Mouse (Mus musculus): ENCODE results near the gene Vapa. TPM values are rescaled to one million over a fixed set of nuclear protein-coding genes. Genes with fewer than 3 reads are reported as not detected.

The Vapa gene
- total and polyA plus RNA-seq, 2 experiments from 2014 or later, result 97.4 to 296 TPM

- TF ChIP-seq CTCF (IDR thresholded peaks at IDR 0.05; ENCODE audit: low read depth), result no peak
- Histone ChIP-seq H3K9ac (replicated peaks; ENCODE audit: low read length) (no peak overlapping the region), H3K4me3 (ENCODE audit: low read length) (no peak overlapping the region), H3K36me3 (ENCODE audit: insufficient read depth, low read length) (no peaks in the 10 kb centered on the region), H3K27me3 (ENCODE audit: insufficient read depth, low read length) (no peaks in the 10 kb centered on the region), H3K4me2 (ENCODE audit: low read depth, low read length) (no peak overlapping the region), H3K9me3 (ENCODE audit: low read length) (no peaks in the 10 kb centered on the region), H3K4me1 (ENCODE audit: insufficient read depth, low read length) (no peaks in the 10 kb centered on the region), H3K27ac (no peak overlapping the region)
- DNase-seq (ENCODE audit: low spot score), result no peak
- ATAC-seq, result no peak
- WGBS, result 75% methylated on average over 6 of the region's 6 CpGs
Observed at GRCm38 (mm10) chr17:65561361-65562015, 51.9 kb downstream of the Vapa start.

GRCm38 (mm10) chr17:65559273-65559672 is 54.1 kb downstream of the Vapa start:
- Histone ChIP-seq H3K9ac (replicated peaks; ENCODE audit: low read length) (no peak overlapping the region), H3K4me3 (ENCODE audit: low read length) (no peak overlapping the region), H3K4me2 (ENCODE audit: low read depth, low read length) (no peak overlapping the region), H3K4me1 (ENCODE audit: insufficient read depth, low read length) (no peaks in the 10 kb centered on the region), H3K27me3 (ENCODE audit: insufficient read depth, low read length) (no peaks in the 10 kb centered on the region), H3K27ac (no peak overlapping the region), H3K36me3 (ENCODE audit: insufficient read depth, low read length) (no peaks in the 10 kb centered on the region), H3K9me3 (ENCODE audit: low read length) (no peaks in the 10 kb centered on the region)
- DNase-seq (ENCODE audit: low spot score), result no peak
- WGBS, result 48% methylated on average over 5 of the region's 5 CpGs
- peak; percentile 71 for TF ChIP-seq CTCF (IDR thresholded peaks at IDR 0.05; ENCODE audit: low read depth)
- peak; percentile 39 for ATAC-seq

- Histone ChIP-seq H3K36me3 (ENCODE audit: insufficient read depth, low read length) (no peaks in the 10 kb centered on the region), H3K27me3 (ENCODE audit: insufficient read depth, low read length) (no peaks in the 10 kb centered on the region), H3K4me1 (ENCODE audit: insufficient read depth, low read length) (no peaks in the 10 kb centered on the region), H3K27ac (no peak overlapping the region), H3K9ac (replicated peaks; ENCODE audit: low read length) (no peak overlapping the region), H3K9me3 (ENCODE audit: low read length) (no peaks in the 10 kb centered on the region), H3K4me3 (ENCODE audit: low read length) (no peak overlapping the region), H3K4me2 (ENCODE audit: low read depth, low read length) (no peak overlapping the region; the same call in 1 of the 2 replicates)
- WGBS, result 49% methylated on average over 9 of the region's 9 CpGs
- ATAC-seq, result peak; percentile 19; the same call in 1 of the 2 replicates
- DNase-seq (ENCODE audit: low spot score), result no peak
- no peak for TF ChIP-seq CTCF (IDR thresholded peaks at IDR 0.05; ENCODE audit: low read depth)
Observed at GRCm38 (mm10) chr17:65558788-65559187, 54.6 kb downstream of the Vapa start.

GRCm38 (mm10) chr17:65558217-65558616 is 55.1 kb downstream of the Vapa start:
- WGBS, result 46% methylated on average over 9 of the region's 9 CpGs
- DNase-seq (ENCODE audit: low spot score) (peak; percentile 76), ATAC-seq (peak; percentile 55)
- no peak overlapping the region for H3K4me3 ChIP-seq (ENCODE audit: low read length)
- H3K4me1 ChIP-seq (ENCODE audit: insufficient read depth, low read length), result no peaks in the 10 kb centered on the region
- no peaks in the 10 kb centered on the region for H3K36me3 ChIP-seq (ENCODE audit: insufficient read depth, low read length)
- H3K4me2 ChIP-seq (ENCODE audit: low read depth, low read length), result no peak overlapping the region; the same call in 1 of the 2 replicates
- no peak overlapping the region for H3K27ac ChIP-seq
- no peaks in the 10 kb centered on the region for H3K27me3 ChIP-seq (ENCODE audit: insufficient read depth, low read length)
- no peaks in the 10 kb centered on the region for H3K9me3 ChIP-seq (ENCODE audit: low read length)
- H3K9ac ChIP-seq (replicated peaks; ENCODE audit: low read length), result no peak overlapping the region
- TF ChIP-seq CTCF (IDR thresholded peaks at IDR 0.05; ENCODE audit: low read depth), result peak; percentile 66

- no peaks in the 10 kb centered on the region for H3K4me1 ChIP-seq (ENCODE audit: insufficient read depth, low read length)
- no peaks in the 10 kb centered on the region for H3K9me3 ChIP-seq (ENCODE audit: low read length)
- ATAC-seq (no peak), DNase-seq (ENCODE audit: low spot score) (no peak)
- no peak overlapping the region for H3K9ac ChIP-seq (replicated peaks; ENCODE audit: low read length)
- no peaks in the 10 kb centered on the region for H3K36me3 ChIP-seq (ENCODE audit: insufficient read depth, low read length)
- no peak overlapping the region for H3K4me2 ChIP-seq (ENCODE audit: low read depth, low read length)
- no peak overlapping the region for H3K27ac ChIP-seq
- no peak overlapping the region for H3K4me3 ChIP-seq (ENCODE audit: low read length)
- 82% methylated on average over 6 of the region's 6 CpGs for WGBS
- no peak for TF ChIP-seq CTCF (IDR thresholded peaks at IDR 0.05; ENCODE audit: low read depth)
- H3K27me3 ChIP-seq (ENCODE audit: insufficient read depth, low read length), result no peaks in the 10 kb centered on the region
Observed at GRCm38 (mm10) chr17:65557212-65557611, 56.1 kb downstream of the Vapa start.

- WGBS, result 75% methylated on average over 10 of the region's 10 CpGs
- no peak for TF ChIP-seq CTCF (IDR thresholded peaks at IDR 0.05; ENCODE audit: low read depth)
Observed at GRCm38 (mm10) chr17:65556798-65557197, 56.6 kb downstream of the Vapa start.

GRCm38 (mm10) chr17:65552426-65552997 is 60.8 kb downstream of the Vapa start:
- Histone ChIP-seq H3K36me3 (ENCODE audit: insufficient read depth, low read length) (no peaks in the 10 kb centered on the region), H3K4me1 (ENCODE audit: insufficient read depth, low read length) (no peaks in the 10 kb centered on the region), H3K27ac (no peak overlapping the region), H3K27me3 (ENCODE audit: insufficient read depth, low read length) (no peaks in the 10 kb centered on the region), H3K4me2 (ENCODE audit: low read depth, low read length) (no peak overlapping the region), H3K9ac (replicated peaks; ENCODE audit: low read length) (no peak overlapping the region), H3K9me3 (ENCODE audit: low read length) (no peaks in the 10 kb centered on the region), H3K4me3 (ENCODE audit: low read length) (no peak overlapping the region)
- WGBS, result 82% methylated on average over 12 of the region's 12 CpGs
- DNase-seq (ENCODE audit: low spot score) (no peak), ATAC-seq (no peak)
- TF ChIP-seq CTCF (IDR thresholded peaks at IDR 0.05; ENCODE audit: low read depth), result no peak

More at GRCm38 (mm10) chr17:65556798-65557197, 56.6 kb downstream of the Vapa start:
- Histone ChIP-seq H3K36me3 (ENCODE audit: insufficient read depth, low read length) (no peaks in the 10 kb centered on the region), H3K9ac (replicated peaks; ENCODE audit: low read length) (no peak overlapping the region), H3K4me2 (ENCODE audit: low read depth, low read length) (no peak overlapping the region), H3K9me3 (ENCODE audit: low read length) (no peaks in the 10 kb centered on the region), H3K4me3 (ENCODE audit: low read length) (no peak overlapping the region), H3K27ac (no peak overlapping the region), H3K27me3 (ENCODE audit: insufficient read depth, low read length) (no peaks in the 10 kb centered on the region), H3K4me1 (ENCODE audit: insufficient read depth, low read length) (no peaks in the 10 kb centered on the region)
- ATAC-seq (no peak), DNase-seq (ENCODE audit: low spot score) (no peak)
